Mouse (Mus musculus): Measurements from ENCODE around the gene Psmd13. TPM values are rescaled to one million over a fixed set of nuclear protein-coding genes. Genes with fewer than 3 reads are reported as not detected.

Psmd13 gene
- polyA plus RNA-seq (2014; fragmentation: Nextera tagmentation; extraction: Ambion mirVana), result 55.4 and 120 TPM in 2 replicates

DNA sequence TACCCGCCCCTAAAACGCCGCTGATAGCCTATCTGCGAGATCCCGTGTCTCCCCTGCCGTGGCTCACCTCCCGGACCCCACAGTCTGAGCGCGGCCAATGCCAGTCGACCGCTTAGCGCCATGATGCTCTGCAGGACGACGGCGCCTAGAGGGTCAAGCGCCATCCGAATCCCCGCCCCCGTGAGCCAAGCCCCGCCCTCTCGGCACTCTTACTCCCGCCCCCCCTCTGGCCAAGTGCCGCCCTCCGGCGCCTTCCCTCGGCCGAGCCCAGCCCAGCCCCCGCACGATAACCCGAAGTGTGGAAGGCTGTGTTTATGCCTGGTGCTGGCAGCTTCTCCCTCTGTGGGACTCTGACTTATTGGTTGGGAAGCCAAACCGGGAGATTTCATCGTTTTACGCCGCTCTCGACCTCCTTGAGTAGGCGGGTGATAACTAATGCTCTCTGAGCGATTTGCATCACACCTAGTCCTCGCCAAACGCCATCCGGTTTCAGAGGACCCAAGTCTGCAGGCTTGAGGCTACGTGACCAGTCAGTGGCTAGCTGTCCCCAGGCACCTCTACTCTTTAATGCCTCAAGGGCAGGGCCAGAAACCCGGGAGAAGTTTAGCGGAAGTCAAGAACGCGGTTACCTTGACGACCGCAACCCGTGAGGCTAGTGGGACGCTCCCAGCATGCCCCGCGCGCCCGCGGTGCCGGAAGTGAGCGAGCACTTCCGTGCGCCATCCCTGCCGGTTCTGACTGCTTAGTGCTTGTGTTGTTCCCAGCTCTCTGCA, at the start of gene Psmd13, which contains the start of gene Sirt3:
Gene Psmd13, plus strand, starts transcription at position 273 of the 773 bp plus-strand sequence.
Gene Sirt3, minus strand, starts transcription at position 614 of the 773 bp plus-strand sequence.
- Histone ChIP-seq H3K27ac (replicated peaks in 1 of 2; ENCODE audit: control insufficient read depth in 1 of 2, insufficient read depth in 1 of 2, low read depth in 2 of 2, low read length in 2 of 2) (peak within 1 kb of the TSS; percentile 80 to 86), H3K4me2 (ENCODE audit: low read length) (peak within 1 kb of the TSS; percentile 74), H3K9ac (ENCODE audit: low read length) (peak within 1 kb of the TSS; percentile 80), H3K4me1 (ENCODE audit: control insufficient read depth in 2 of 2, insufficient read depth in 2 of 2, low read length in 2 of 2) (peaks cover 3 to 9% of the 10 kb centered on the region in 2 experiments; a peak in 2 of 4 replicates), H3K36me3 (ENCODE audit: control insufficient read depth, insufficient read depth, low read length) (peaks cover 45% of the 10 kb centered on the region), H3K4me3 (ENCODE audit: control insufficient read depth in 1 of 2, insufficient read depth in 1 of 2, low read depth in 1 of 2, low read length in 2 of 2) (peak within 1 kb of the TSS; percentile 76 to 96), H3K27me3 (ENCODE audit: control insufficient read depth, insufficient read depth, low read length) (no peaks in the 10 kb centered on the region), H3K9me3 (ENCODE audit: control insufficient read depth, low read length) (no peaks in the 10 kb centered on the region)
- ATAC-seq (ENCODE audit: insufficient number of reproducible peaks, insufficient read depth, low FRiP score, low read depth), result peak; percentile 93
- under 1% methylated on average over 59 of the region's 59 CpGs for WGBS

DNA sequence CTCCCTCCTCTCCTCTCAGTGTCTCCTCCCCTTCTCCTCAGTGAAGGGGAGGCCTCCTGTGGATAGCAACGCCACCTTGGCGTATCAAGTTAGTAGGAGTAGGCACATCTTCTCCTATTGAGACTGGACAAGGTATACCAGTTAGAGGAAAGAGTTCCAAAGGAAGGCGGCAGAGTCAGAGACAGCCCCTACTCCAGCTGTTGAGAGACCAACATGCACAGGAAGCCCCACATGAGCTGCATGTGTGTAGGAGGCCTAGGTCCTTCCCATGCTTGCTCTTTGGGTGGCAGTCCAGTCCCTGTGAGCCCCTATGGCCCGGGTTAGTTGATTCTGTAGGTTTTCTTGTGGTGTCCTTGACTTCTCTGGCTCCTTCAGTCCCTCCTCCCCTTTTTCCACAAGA, 48.4 kb upstream of the Psmd13 start:
- H3K4me1 ChIP-seq (ENCODE audit: control insufficient read depth in 2 of 2, insufficient read depth in 2 of 2, low read length in 2 of 2), result no peaks in the 10 kb centered on the region
- H3K27ac ChIP-seq (replicated peaks in 1 of 2; ENCODE audit: control insufficient read depth in 1 of 2, insufficient read depth in 1 of 2, low read depth in 2 of 2, low read length in 2 of 2), result no peak overlapping the region
- H3K4me2 ChIP-seq (ENCODE audit: low read length), result no peak overlapping the region
- 76% methylated on average over 4 of the region's 4 CpGs for WGBS
- no peaks in the 10 kb centered on the region for H3K36me3 ChIP-seq (ENCODE audit: control insufficient read depth, insufficient read depth, low read length)
- ATAC-seq (ENCODE audit: insufficient number of reproducible peaks, insufficient read depth, low FRiP score, low read depth), result no peak
- H3K9ac ChIP-seq (ENCODE audit: low read length), result no peak overlapping the region
- no peak overlapping the region for H3K4me3 ChIP-seq (ENCODE audit: control insufficient read depth in 1 of 2, insufficient read depth in 1 of 2, low read depth in 1 of 2, low read length in 2 of 2)
- no peaks in the 10 kb centered on the region for H3K9me3 ChIP-seq (ENCODE audit: control insufficient read depth, low read length)
- no peaks in the 10 kb centered on the region for H3K27me3 ChIP-seq (ENCODE audit: control insufficient read depth, insufficient read depth, low read length)

DNA sequence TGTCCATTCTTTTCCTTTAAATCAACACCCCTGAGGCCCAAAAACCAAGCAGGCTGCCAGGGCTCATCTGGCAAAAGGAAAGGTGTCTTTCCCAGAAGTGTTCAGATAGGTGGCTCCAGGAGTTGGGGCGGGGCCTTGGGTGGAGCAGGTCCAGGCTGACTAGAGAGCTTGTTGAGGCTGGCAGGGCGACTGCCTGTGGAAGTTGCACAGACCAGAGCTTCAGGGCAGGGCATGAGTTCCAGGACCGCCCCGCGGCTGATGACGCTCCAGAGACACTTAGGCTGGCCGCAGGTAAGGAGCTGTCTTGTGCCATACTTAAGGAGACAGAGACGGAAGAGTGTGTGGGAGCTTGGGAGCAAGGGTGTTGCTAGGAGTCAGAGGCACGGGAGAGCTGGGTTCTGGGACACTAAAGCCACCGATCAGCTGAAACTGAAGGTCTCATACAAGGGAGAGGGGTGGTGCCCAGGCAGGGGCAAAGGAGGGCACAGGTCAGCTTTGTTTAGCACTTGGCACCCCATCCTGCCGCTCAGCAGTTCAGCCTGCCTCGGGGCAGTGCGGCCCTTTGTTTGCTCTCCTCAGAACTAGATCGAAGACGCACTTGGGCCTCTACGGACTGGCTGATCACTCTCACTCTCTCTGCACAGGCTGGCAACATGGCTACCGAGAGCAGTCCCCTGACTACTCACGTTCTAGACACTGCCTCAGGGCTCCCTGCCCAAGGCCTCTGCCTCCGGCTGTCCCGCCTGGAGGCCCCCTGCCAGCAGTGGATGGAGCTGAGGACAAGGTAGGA, 46.6 kb upstream of the Psmd13 start, which contains the start of gene Urah:
Gene Urah, plus strand, starts transcription at position 51 of the 790 bp plus-strand sequence.
- H3K27me3 ChIP-seq (ENCODE audit: control insufficient read depth, insufficient read depth, low read length), result peaks cover 11% of the 10 kb centered on the region
- no peaks in the 10 kb centered on the region for H3K9me3 ChIP-seq (ENCODE audit: control insufficient read depth, low read length)
- no peak within 1 kb of the TSS for H3K4me2 ChIP-seq (ENCODE audit: low read length)
- H3K4me3 ChIP-seq (ENCODE audit: control insufficient read depth in 1 of 2, insufficient read depth in 1 of 2, low read depth in 1 of 2, low read length in 2 of 2), result no peak within 1 kb of the TSS
- ATAC-seq (ENCODE audit: insufficient number of reproducible peaks, insufficient read depth, low FRiP score, low read depth), result no peak
- no peaks in the 10 kb centered on the region for H3K4me1 ChIP-seq (ENCODE audit: control insufficient read depth in 2 of 2, insufficient read depth in 2 of 2, low read length in 2 of 2)
- WGBS, result 39% methylated on average over 20 of the region's 20 CpGs
- H3K9ac ChIP-seq (ENCODE audit: low read length), result no peak within 1 kb of the TSS
- no peaks in the 10 kb centered on the region for H3K36me3 ChIP-seq (ENCODE audit: control insufficient read depth, insufficient read depth, low read length)
- no peak within 1 kb of the TSS for H3K27ac ChIP-seq (replicated peaks in 1 of 2; ENCODE audit: control insufficient read depth in 1 of 2, insufficient read depth in 1 of 2, low read depth in 2 of 2, low read length in 2 of 2)

DNA sequence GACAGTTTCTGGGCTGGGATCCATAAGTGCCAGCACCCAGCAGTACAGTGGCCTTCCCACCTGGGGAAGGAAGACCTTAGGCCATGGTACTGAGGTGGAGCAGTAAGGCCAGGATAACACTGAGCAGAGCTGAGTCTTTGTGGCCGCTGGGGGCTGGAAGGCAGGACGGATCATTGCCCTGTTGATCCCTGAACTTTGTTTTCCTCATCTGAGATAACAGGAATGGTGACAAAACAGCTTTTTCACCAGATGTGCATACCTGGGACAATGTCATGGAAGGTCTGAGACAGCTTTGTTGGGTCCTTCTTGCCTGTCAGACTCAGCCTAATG, 46.0 kb upstream of the Psmd13 start:
- Histone ChIP-seq H3K9ac (ENCODE audit: low read length) (no peak overlapping the region), H3K27ac (replicated peaks in 1 of 2; ENCODE audit: control insufficient read depth in 1 of 2, insufficient read depth in 1 of 2, low read depth in 2 of 2, low read length in 2 of 2) (no peak overlapping the region), H3K9me3 (ENCODE audit: control insufficient read depth, low read length) (no peaks in the 10 kb centered on the region), H3K36me3 (ENCODE audit: control insufficient read depth, insufficient read depth, low read length) (no peaks in the 10 kb centered on the region), H3K4me3 (ENCODE audit: control insufficient read depth in 1 of 2, insufficient read depth in 1 of 2, low read depth in 1 of 2, low read length in 2 of 2) (no peak overlapping the region), H3K4me1 (ENCODE audit: control insufficient read depth in 2 of 2, insufficient read depth in 2 of 2, low read length in 2 of 2) (no peaks in the 10 kb centered on the region), H3K4me2 (ENCODE audit: low read length) (no peak overlapping the region), H3K27me3 (ENCODE audit: control insufficient read depth, insufficient read depth, low read length) (peaks cover 16% of the 10 kb centered on the region)
- WGBS, result 58% methylated on average over 2 of the region's 2 CpGs
- no peak for ATAC-seq (ENCODE audit: insufficient number of reproducible peaks, insufficient read depth, low FRiP score, low read depth)

DNA sequence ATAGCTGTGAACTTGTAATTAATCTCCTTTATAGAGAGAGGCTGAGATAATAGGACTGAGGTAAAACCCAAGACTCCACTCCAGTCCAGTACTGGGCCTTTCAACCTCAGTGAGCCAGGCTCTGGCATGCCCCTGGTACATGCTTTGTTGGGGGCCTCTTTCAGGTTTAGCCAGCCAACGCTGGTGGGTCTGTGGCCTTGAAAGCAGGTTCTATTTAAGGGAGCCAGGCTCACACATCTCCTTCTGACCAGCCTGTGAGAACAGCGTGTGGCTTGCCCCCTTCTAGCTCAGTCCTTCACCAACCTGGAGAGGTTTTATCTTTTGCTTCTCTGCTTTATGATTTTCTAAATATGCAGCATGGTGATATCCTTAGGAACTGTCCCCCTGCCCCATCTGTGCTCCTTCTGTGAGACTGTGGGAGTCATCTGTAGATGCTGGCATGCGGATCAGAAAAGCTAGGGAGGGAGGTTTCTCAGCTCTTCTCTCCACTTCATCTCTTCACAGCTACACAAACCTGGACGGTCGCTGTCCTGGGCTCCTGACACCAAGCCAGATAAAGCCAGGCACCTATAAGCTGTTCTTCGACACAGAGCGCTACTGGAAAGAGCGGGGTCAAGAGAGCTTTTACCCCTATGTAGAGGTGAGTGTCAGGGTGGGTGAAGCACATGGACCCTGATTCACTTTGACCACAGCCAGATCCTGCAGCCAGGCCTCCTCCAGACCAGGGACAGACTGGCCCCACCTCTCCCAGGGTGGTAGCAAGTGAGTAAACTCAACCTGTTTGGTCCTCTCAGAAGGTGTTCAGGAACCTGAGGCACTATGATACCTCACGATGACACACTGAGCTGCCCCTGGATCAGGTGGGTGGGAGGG, 45.3 kb upstream of the Psmd13 start:
- Histone ChIP-seq H3K4me3 (ENCODE audit: control insufficient read depth in 1 of 2, insufficient read depth in 1 of 2, low read depth in 1 of 2, low read length in 2 of 2) (no peak overlapping the region), H3K4me1 (ENCODE audit: control insufficient read depth in 2 of 2, insufficient read depth in 2 of 2, low read length in 2 of 2) (no peaks in the 10 kb centered on the region), H3K36me3 (ENCODE audit: control insufficient read depth, insufficient read depth, low read length) (no peaks in the 10 kb centered on the region), H3K9me3 (ENCODE audit: control insufficient read depth, low read length) (no peaks in the 10 kb centered on the region), H3K27me3 (ENCODE audit: control insufficient read depth, insufficient read depth, low read length) (peaks cover 22% of the 10 kb centered on the region), H3K27ac (replicated peaks in 1 of 2; ENCODE audit: control insufficient read depth in 1 of 2, insufficient read depth in 1 of 2, low read depth in 2 of 2, low read length in 2 of 2) (no peak overlapping the region), H3K9ac (ENCODE audit: low read length) (no peak overlapping the region), H3K4me2 (ENCODE audit: low read length) (no peak overlapping the region)
- WGBS, result 65% methylated on average over 9 of the region's 9 CpGs
- no peak for ATAC-seq (ENCODE audit: insufficient number of reproducible peaks, insufficient read depth, low FRiP score, low read depth)

DNA sequence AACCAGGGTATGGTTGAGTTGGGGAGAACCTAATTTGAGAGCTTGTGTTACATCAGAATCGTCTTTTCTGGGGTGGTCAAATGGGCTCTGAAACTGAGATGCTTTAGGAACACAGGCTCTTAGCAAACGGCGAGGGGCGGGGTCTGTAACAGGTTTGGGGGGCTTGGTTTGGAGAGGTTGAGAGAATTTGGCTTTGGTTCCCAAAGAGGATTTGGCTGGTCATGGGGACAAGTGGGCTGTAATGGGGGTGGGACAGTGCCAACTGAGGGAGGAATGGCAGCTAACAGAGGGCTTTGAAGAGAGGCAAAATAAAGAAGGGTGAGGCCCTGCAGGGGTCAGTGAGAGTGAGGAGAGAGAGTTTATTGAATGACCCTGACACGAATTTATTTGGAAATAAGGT, 42.2 kb upstream of the Psmd13 start:
- Histone ChIP-seq H3K27ac (replicated peaks in 1 of 2; ENCODE audit: control insufficient read depth in 1 of 2, insufficient read depth in 1 of 2, low read depth in 2 of 2, low read length in 2 of 2) (no peak overlapping the region), H3K9ac (ENCODE audit: low read length) (no peak overlapping the region), H3K4me3 (ENCODE audit: control insufficient read depth in 1 of 2, insufficient read depth in 1 of 2, low read depth in 1 of 2, low read length in 2 of 2) (no peak overlapping the region), H3K4me2 (ENCODE audit: low read length) (no peak overlapping the region), H3K36me3 (ENCODE audit: control insufficient read depth, insufficient read depth, low read length) (no peaks in the 10 kb centered on the region), H3K9me3 (ENCODE audit: control insufficient read depth, low read length) (no peaks in the 10 kb centered on the region), H3K4me1 (ENCODE audit: control insufficient read depth in 2 of 2, insufficient read depth in 2 of 2, low read length in 2 of 2) (no peaks in the 10 kb centered on the region), H3K27me3 (ENCODE audit: control insufficient read depth, insufficient read depth, low read length) (peaks cover 39% of the 10 kb centered on the region)
- ATAC-seq (ENCODE audit: insufficient number of reproducible peaks, insufficient read depth, low FRiP score, low read depth), result no peak
- WGBS, result 51% methylated on average over 5 of the region's 5 CpGs
